Mouse (Mus musculus) erythroblast, embryonic 14.5 days (primary cell): Measurements from ENCODE around the gene Ramac.

Experiments
- GATA1 ChIP-seq: IDR thresholded peaks from 2 replicates; pipeline ENCODE4 v1.6.1; 2012; ENCODE audit warnings: low read length, inconsistent platforms, mixed read lengths
- TAL1 ChIP-seq: IDR thresholded peaks from 3 replicates; pipeline ENCODE4 v1.6.1; 2012; ENCODE audit warnings: low read length, inconsistent platforms, mixed read lengths

DNA sequence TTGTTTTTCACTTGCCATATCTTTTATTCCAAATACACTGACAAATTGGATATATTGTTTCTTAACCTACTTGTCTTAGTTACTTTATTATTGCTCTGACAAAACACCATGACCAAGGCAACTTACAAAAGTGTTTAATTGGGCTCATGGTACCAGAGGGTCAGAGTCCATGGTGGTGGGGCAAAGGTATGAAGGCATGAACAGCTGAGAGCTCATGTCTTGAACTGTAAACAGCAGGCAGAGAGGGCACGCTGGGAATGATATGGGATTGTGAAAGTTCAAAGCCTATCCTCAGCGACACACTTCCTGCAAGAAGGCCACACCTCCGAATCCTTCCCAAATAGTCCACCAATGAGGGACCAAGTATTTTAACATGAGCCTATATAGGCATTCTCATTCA is 14.8 kb upstream of the Ramac start:
- TF ChIP-seq TAL1: no peak
- no peak for TF ChIP-seq GATA1
